Comparison of ENCODE assay signal across 18 mouse cellular contexts in genomic region chr13:26518425-26518824, GRCm38 (mm10).
"Had no signal": no experiment of that assay in that cellular context is flagged by ENCODE, and none has a peak within 500 bp of the region (broad histone marks: within the 10 kb centered on the region; RNA-seq: fewer than 3 reads in every experiment).

No protein-coding gene starts in this region.

- DNase-seq: kidney, adult 11 months; kidney, adult 8-10 months; kidney, postnatal 10 days; kidney, postnatal 36 days; layer of hippocampus, postnatal 36 days; liver, embryonic 13.5 days; retina, postnatal 1 day; right cerebral cortex, postnatal 25 days; spleen, adult 18-20 months; thymus, adult 2 months; thymus, postnatal 14 days; thymus, postnatal 4 days had no signal

- H3K27ac ChIP-seq: kidney, embryonic 15.5 days; left cerebral cortex, adult 2 months; liver, embryonic 13.5 days; lung, embryonic 15.5 days; midbrain, embryonic 12.5 days; neural tube, embryonic 13.5 days had no signal

- H3K9me3 ChIP-seq: kidney, embryonic 15.5 days; liver, embryonic 13.5 days; lung, embryonic 15.5 days; midbrain, embryonic 12.5 days; neural tube, embryonic 13.5 days had no signal

- H3K4me3 ChIP-seq: kidney, embryonic 15.5 days; left cerebral cortex, adult 2 months; liver, embryonic 13.5 days; lung, embryonic 15.5 days; midbrain, embryonic 12.5 days; myocyte; neural tube, embryonic 13.5 days had no signal

- H3K27me3 ChIP-seq: kidney, embryonic 15.5 days; liver, embryonic 13.5 days; lung, embryonic 15.5 days; midbrain, embryonic 12.5 days; neural tube, embryonic 13.5 days had no signal

- H3K4me1 ChIP-seq: kidney, embryonic 15.5 days; liver, embryonic 13.5 days had no signal

- H3K9ac ChIP-seq: kidney, embryonic 15.5 days; liver, embryonic 13.5 days; lung, embryonic 15.5 days; midbrain, embryonic 12.5 days; neural tube, embryonic 13.5 days had no signal

- H3K36me3 ChIP-seq: kidney, embryonic 15.5 days; liver, embryonic 13.5 days; lung, embryonic 15.5 days; midbrain, embryonic 12.5 days; neural tube, embryonic 13.5 days had no signal

- H3K4me2 ChIP-seq: kidney, embryonic 15.5 days; liver, embryonic 13.5 days; lung, embryonic 15.5 days; midbrain, embryonic 12.5 days; neural tube, embryonic 13.5 days had no signal
